Mouse (Mus musculus) heart, adult 11 months (tissue): ENCODE results near the gene Cped1.
"Not testable (repeated sequence)": the region's sequence is repeated elsewhere in the genome, so short reads cannot be mapped to it uniquely, and the experiment has no call there.

Experiments used
- DNase-seq: peaks from one replicate; pipeline ENCODE4 v3.0.0; 2022

Cped1 gene

DNA sequence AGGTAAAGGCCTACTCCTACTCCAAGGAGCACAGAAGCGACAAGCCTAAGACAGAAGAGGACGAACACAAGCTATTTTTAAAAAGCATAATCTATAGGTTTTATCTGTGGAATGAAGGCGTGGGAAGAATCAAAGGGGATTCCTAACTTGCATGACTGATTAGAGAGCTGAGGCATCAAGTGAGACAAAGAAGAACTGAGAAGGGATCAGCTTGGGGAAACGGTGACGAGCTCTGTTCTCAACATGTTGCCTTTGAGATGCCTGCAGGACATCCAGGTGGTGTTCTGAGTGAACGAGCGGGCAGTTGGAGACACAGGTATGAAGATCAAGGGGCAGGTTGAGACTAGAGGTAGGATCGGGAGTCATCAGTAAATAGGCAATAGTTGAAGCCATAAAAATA lies 257.6 kb downstream of the Cped1 start:
- DNase-seq, result no peak

GRCm38 (mm10) chr6:22246696-22247095 lies 261.0 kb downstream of the Cped1 start:
- DNase-seq, result no peak

DNA sequence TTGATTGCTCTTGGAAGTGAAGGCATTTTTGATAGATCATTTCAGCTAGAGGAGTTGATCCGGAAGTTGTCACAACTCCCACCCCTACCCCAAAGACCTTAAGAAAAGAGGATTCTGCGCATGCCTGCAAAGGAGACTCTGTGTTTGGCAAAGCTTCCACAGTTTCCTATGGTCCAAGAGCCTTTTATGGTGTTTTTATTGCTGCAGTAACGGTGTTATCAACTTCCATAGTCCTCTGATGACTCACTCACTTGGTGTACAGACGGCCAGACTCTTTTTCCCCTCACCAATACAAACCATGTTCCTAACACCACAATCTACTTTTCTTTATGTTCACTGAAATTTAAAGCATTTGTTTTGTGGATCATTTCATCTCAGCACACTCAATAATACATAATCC lies 273.1 kb downstream of the Cped1 start:
- DNase-seq, result no peak

DNA sequence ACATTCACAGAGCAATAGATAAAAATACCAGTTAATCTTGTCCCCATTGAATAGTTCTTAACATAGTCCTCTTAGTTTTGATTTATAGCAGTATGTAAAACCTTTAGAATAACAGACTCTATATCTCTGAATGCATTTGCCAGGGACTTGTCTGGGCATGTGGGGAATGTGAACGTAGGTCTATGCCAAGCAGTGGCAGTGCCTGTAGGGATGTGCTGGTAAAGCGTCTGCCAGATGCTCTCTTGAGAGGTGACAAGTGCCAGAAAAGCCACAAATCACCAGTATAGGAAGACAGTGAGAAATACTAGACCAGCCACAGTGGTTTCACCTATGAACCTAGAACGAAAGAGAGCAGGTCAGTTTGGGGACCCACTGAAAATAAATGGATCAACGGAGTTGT lies 276.8 kb downstream of the Cped1 start:
- no peak for DNase-seq

DNA sequence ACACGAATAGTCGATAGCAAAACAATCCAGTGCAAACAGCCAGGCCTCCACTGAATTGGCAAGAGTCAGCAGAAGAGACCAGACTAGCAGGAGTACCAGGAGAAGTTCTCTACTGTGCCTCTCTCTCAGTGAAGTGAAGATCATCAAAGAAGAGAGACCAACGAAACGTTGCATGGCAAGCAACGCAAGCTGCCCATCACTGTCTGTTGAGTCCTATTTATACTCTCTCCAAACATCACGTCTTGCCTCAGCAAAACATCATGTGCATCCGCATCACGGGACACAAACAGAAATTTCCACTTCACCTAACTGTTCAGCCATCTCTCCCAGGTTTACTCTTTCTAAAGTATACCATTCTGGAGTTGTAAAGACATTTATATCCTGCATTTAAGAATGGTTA lies 278.4 kb downstream of the Cped1 start:
- DNase-seq, result not testable (repeated sequence)

DNA sequence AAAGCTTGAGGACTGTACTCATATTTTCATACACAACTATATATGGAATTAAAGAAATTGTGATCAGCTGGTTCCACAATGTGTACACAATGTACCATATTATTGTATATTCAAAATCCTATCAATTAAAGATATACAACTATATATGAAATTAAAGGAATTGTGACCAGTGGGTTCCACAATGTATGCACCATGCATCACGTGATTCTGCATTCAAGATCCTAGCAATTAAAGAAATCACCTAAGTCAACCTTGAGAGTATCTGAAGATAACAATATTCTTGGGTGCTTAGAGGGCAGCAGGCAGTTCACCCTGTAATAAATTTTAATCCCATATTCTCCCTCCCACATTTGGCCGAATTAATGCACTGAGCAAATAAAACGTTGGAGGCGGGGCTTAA lies 280.3 kb downstream of the Cped1 start:
- no peak for DNase-seq

- DNase-seq, result no peak
These were observed 282.3 kb downstream of the Cped1 start for GRCm38 (mm10) chr6:22267807-22268667.

DNA sequence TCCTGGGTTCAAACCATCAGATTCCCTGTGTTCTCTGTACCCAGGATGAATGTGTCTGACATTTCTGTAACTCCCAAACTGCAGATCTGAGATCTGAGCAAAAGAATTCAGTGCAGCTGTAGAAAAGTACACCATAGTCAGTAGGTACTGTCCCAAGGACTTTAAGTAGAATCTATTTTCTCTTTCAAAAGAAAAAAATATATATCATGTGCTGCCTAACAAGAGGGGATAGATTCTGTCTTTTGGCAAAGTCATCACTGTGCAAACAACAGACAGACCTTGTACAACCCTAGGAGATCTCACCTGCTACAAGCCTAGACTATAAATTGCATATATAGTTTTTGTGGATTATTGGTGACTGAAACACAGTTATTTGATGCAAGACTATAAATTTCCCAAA lies 283.0 kb downstream of the Cped1 start:
- no peak for DNase-seq

- no peak for DNase-seq
These were observed 284.3 kb downstream of the Cped1 start for GRCm38 (mm10) chr6:22269840-22270521.

DNA sequence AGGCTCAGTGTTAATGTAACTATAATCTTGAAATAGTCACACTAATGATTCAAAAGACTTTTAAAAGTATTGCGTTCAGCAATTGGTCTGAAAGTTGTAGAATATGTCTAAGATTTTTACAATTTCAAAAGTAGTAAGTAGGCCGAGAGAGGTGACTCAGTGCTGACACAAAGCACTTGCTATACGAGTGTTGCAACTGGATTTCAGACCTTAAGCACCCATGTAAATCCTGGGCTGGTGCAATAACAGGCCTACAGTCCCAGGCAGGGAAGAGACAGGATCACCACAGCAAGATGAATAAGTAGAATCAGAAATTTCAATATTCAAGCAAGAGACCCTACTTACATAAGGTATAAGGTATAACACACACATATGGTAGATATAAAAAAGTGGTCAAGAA lies 292.2 kb downstream of the Cped1 start:
- no peak for DNase-seq

DNA sequence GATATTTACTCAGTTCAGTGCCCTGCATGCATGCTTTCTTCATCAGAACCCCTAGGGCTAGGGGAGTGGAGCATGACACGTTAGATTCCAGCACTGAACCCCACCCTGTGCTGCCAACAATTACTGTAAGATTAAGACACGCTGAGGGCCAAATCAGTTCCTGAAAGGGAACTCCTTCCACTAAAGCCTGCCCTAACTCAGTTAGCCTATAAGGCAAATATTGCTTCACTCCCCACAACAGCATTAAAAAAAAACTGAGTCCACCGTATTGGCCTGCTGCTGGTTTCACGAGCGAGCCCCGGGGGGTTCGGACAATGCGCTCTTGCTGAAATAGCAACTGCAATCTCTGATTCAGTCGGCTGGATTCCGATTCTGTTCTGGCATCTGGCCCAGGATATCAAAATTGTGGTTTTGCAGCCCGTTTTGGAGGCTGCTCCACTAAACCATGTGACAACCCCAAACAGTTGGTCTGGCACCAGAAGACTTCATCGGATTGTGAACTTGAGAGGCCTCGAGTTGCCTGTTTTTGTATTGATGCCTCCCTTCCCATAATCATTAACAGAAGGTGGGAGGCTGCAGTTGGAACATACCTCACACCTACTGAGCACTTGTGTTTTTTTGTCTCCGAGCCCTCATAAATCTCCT lies 294.6 kb downstream of the Cped1 start:
- DNase-seq, result peak; percentile 95

- no peak for DNase-seq
These were observed 296.7 kb downstream of the Cped1 start for GRCm38 (mm10) chr6:22282405-22282804.

- DNase-seq, result peak; percentile 89
These were observed 302.5 kb downstream of the Cped1 start, which contains the start of gene Wnt16 for GRCm38 (mm10) chr6:22288004-22288736. Gene Wnt16 (plus strand): TSS chr6:22288227.

DNA sequence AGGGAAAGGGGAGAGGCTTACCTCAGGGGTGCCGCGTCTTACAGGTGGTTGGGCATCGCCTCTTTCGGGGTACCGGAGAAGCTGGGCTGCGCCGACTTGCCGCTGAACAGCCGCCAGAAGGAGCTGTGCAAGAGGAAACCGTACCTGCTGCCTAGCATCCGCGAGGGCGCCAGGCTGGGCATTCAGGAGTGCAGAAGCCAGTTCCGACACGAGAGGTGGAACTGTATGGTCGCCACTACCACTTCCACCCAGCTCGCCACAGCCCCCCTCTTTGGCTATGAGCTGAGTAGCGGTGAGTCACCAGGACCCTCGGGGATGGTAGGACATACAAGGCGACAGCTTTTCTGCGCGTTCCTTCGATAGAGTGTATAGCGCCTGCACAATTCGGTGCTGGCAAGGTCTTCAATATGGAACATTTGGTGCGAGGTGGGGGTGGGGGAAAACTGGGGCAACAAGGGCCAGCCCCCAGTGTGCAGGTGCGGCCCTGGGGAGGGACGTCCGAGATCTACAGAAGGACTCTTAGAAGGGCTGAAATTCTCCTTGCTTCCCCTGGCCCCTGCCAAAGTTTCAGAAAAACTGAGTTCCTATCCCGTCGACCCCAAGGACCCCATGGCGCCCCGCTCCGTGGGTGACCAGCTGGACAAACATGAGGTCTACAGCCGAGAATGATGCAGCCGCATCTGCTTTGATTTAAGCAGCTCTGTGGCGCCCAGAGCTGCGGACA lies 303.2 kb downstream of the Cped1 start:
- DNase-seq, result no peak

- no peak for DNase-seq
These were observed 303.8 kb downstream of the Cped1 start for GRCm38 (mm10) chr6:22289461-22290021.

DNA sequence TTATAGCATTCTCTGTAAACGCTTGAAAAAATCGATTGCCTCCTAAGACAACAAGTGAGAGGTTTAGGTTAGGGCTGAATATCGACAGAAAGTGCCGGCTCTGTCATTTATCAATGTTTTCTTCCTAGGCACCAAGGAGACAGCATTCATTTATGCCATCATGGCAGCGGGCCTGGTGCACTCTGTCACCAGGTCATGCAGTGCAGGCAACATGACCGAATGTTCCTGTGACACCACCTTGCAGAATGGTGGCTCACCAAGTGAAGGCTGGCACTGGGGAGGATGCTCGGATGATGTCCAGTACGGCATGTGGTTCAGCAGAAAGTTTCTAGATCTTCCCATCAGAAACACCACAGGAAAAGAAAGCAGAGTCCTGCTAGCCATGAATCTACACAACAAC lies 305.1 kb downstream of the Cped1 start:
- no peak for DNase-seq

DNA sequence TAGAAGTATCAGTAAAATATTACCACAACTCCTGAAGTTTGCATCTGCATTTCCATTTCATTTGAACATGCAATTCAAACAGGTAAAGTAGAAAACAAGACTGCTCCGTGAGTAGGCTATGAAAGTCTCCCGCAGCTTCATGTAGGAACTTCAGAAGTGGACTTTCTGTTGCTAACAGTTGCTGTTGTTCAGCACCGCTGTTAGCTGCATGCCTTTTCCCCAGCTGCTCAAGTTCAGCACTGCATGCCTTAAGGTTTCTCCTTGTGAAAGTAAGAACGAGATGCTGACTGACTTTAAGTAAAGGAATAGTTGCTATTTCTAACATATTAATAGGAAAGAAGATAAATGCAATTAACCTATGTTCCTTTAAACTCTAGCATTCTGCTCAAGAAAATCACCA lies 306.3 kb downstream of the Cped1 start:
- no peak for DNase-seq

DNA sequence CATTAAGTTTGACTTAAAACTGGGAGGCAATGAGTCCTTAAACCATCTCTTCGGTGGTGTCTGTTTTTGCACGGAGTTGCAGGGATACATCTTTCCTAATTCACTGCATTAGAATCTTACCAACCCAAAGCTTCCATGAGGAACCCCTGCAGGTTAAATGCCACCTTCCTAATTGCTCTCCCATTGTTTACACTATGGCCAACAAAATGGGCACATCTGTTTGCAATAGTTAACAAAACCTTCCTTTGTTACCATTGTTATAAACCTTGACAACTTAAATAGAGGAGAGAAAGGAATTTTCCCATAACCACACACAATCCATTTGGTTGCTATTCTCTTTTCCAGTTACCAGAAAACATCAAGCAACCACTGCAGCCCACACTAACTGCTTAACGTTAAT lies 308.2 kb downstream of the Cped1 start:
- no peak for DNase-seq

DNA sequence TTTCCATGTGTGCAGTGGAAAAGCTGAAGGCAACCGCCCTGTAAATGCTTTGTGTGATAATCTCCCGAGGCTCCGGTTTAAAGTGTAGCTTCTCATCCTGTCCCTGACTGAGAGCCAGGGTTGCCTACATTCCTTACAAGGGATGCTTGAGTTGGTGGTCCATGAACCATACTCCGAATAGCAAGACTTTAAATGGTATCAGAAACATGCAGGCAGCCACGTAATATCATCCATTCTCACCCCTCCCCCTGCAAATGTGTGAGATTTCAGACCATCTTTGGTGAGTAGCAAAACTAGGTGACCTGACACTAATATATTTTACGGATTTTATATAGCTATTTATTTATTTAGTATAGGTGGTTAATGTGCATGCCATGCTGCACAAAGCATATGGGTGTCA lies 311.3 kb downstream of the Cped1 start:
- DNase-seq, result peak; percentile 65

DNA sequence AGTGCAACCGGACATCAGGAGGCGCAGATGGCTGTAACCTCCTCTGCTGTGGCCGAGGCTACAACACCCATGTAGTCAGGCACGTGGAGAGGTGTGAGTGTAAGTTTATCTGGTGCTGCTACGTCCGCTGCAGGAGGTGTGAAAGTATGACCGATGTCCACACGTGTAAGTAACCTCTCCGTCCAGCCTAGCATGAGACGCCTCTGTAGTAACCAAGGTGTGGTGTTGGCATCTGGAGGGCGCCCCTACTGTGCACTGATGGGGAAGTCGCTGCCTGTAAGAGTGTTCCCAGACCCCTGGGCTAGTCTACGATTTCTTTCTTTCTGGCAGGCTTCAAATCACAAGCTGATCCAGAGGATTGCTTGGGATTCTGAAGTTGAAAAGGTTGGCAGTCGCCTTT lies 312.3 kb downstream of the Cped1 start:
- DNase-seq, result peak; percentile 51
